Mouse (Mus musculus) hindbrain, embryonic 11.5 days (tissue): ENCODE measurements around the gene Gabbr1. TPM values are rescaled to one million over a fixed set of nuclear protein-coding genes. Genes with fewer than 3 reads are reported as not detected.

Source experiments
- ATAC-seq: fragments of 200-750 bp; cut with Nextera tagmentation; 2 replicates; pipeline ENCODE4 v1.8.0; 2017; ENCODE audit warnings: mild to moderate bottlenecking, moderate TSS enrichment, moderate library complexity; ENCODE audit not compliant: low FRiP score
- DNase-seq: peaks from one replicate; pipeline ENCODE4 v3.0.0-alpha.2; 2015; ENCODE audit warnings: low spot score
- H3K27ac ChIP-seq: fragments of 300-500 bp; sonication (generic); 2 replicates; pipeline ENCODE4 v1.5.1; 2014; ENCODE audit warnings: mild to moderate bottlenecking, low read depth, low read length
- H3K27me3 ChIP-seq: fragments of 300-500 bp; sonication (generic); 2 replicates; pipeline ENCODE4 v1.6.1; 2014; ENCODE audit warnings: mild to moderate bottlenecking, low read length, moderate library complexity, mixed read lengths; ENCODE audit not compliant: control insufficient read depth, insufficient read depth
- H3K36me3 ChIP-seq: fragments of 300-500 bp; sonication (generic); 2 replicates; pipeline ENCODE4 v1.6.1; 2014; ENCODE audit warnings: mild to moderate bottlenecking, low read length, moderate library complexity, mixed read lengths; ENCODE audit not compliant: control insufficient read depth, insufficient read depth
- H3K4me1 ChIP-seq: fragments of 300-500 bp; sonication (generic); replicated peaks from 2 replicates; pipeline ENCODE4 v1.6.1; 2014; ENCODE audit warnings: low read length, mixed read lengths; ENCODE audit not compliant: control insufficient read depth, insufficient read depth
- H3K4me2 ChIP-seq: fragments of 300-500 bp; sonication (generic); replicated peaks from 2 replicates; pipeline ENCODE4 v1.6.1; 2014; ENCODE audit warnings: mild to moderate bottlenecking, low read depth, low read length
- H3K4me3 ChIP-seq: fragments of 300-500 bp; sonication (generic); 2 replicates; pipeline ENCODE4 v1.5.1; 2014; ENCODE audit warnings: low read depth, low read length
- H3K9ac ChIP-seq: fragments of 300-500 bp; sonication (generic); 2 replicates; pipeline ENCODE4 v1.6.1; 2014; ENCODE audit warnings: low read depth, low read length
- H3K9me3 ChIP-seq: fragments of 300-500 bp; sonication (generic); 2 replicates; pipeline ENCODE4 v1.6.1; 2016; ENCODE audit warnings: low read length; ENCODE audit not compliant: control insufficient read depth
- WGBS: fragments of 180-500 bp; shearing (Covaris S2); extraction: QIAGEN DNeasy Blood & Tissue Kit; methylation state at CpG from one replicate; pipeline ENCODE4 v1.1.7; 2014; 5-methylcytosine and 5-hydroxymethylcytosine counted together
- polyA plus RNA-seq: library from polyadenylated mRNA; unstranded; fragments of >200 nt; fragmentation: Nextera tagmentation; extraction: Ambion mirVana; gene quantifications from 2 replicates; pipeline ENCODE4 v1.2.1, GENCODE M21; 2014

The Gabbr1 gene
- polyA plus RNA-seq, 1 experiment from 2014 or later = 24.8 TPM

GRCm38 (mm10) chr17:37027486-37027885 lies 18.3 kb upstream of the Gabbr1 start:
- ATAC-seq (no peak), DNase-seq (no peak)
- Histone ChIP-seq H3K4me1 (no peaks in the 10 kb centered on the region), H3K9me3 (no peaks in the 10 kb centered on the region), H3K27ac (no peak overlapping the region), H3K4me2 (no peak overlapping the region), H3K27me3 (no peaks in the 10 kb centered on the region), H3K36me3 (no peaks in the 10 kb centered on the region), H3K9ac (no peak overlapping the region), H3K4me3 (no peak overlapping the region)
- 97% methylated on average over 4 of the region's 4 CpGs for WGBS

DNA sequence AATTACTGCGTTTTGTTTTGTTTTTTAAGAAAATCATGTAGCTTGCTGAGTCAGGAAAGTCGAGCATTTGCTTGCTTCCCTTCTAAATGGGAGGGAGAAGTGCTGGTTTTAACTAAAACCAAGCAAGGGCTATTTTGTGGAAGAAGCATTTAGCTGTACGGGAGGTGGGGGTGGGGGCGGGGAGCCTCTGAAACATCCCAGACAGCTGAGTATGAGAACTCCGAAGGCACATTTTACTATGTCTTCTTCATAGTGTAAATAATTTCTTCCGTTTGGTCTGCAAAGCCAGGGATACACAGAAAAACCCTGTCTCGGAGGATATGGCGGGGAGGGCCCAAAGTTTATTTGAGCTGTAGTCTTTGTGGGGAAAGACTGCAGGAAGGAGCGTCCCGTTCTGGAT lies 17.6 kb upstream of the Gabbr1 start:
- WGBS = 4% methylated on average over 10 of the region's 10 CpGs
- peak overlapping the region; percentile 40 for H3K4me2 ChIP-seq
- H3K9me3 ChIP-seq = no peaks in the 10 kb centered on the region
- DNase-seq (no peak), ATAC-seq (peak; percentile 39)
- peak overlapping the region; percentile 22; the same call in 1 of the 2 replicates for H3K4me3 ChIP-seq
- no peaks in the 10 kb centered on the region for H3K27me3 ChIP-seq
- H3K36me3 ChIP-seq = no peaks in the 10 kb centered on the region
- H3K27ac ChIP-seq = peak overlapping the region; percentile 92
- peak overlapping the region; percentile 47; the same call in 1 of the 2 replicates for H3K9ac ChIP-seq
- no peaks in the 10 kb centered on the region for H3K4me1 ChIP-seq

DNA sequence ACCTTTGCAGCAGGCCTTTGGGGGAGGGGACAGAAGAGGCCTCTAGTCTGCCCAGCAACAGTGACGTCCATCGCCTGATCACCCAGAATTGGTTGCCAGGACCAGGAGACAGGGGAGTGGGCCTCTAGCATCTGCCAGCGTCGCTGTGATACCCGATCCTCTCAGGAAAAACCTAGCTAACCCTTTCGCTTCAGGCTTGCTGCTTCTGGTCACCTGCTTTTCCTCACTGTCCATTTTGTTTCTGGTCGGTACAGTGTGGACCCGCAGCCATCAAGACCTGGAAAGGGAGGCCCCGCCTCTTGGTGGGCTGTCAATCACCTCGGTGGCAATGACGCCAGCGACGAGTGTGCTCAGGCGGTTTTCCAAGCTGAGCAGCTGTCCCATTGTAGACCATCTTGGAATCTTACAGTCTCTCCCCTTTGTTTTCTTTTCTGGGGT lies 17.1 kb upstream of the Gabbr1 start:
- peak; percentile 98 for DNase-seq
- Histone ChIP-seq H3K9ac (peak overlapping the region; percentile 53), H3K27me3 (no peaks in the 10 kb centered on the region), H3K4me2 (peak overlapping the region; percentile 40), H3K4me1 (no peaks in the 10 kb centered on the region), H3K9me3 (no peaks in the 10 kb centered on the region), H3K36me3 (no peaks in the 10 kb centered on the region), H3K27ac (peak overlapping the region; percentile 92), H3K4me3 (peak overlapping the region; percentile 22; the same call in 1 of the 2 replicates)
- WGBS = under 1% methylated on average over 14 of the region's 14 CpGs
- ATAC-seq = peak; percentile 99

GRCm38 (mm10) chr17:37029162-37029561 lies 16.6 kb upstream of the Gabbr1 start:
- Histone ChIP-seq H3K27ac (peak overlapping the region; percentile 92), H3K4me1 (no peaks in the 10 kb centered on the region), H3K9ac (peak overlapping the region; percentile 53), H3K4me2 (peak overlapping the region; percentile 40), H3K36me3 (no peaks in the 10 kb centered on the region), H3K4me3 (peak overlapping the region; percentile 22; the same call in 1 of the 2 replicates), H3K9me3 (no peaks in the 10 kb centered on the region), H3K27me3 (no peaks in the 10 kb centered on the region)
- ATAC-seq (peak; percentile 26; the same call in 1 of the 2 replicates), DNase-seq (no peak)
- 71% methylated on average over 7 of the region's 8 CpGs for WGBS

- Histone ChIP-seq H3K36me3 (no peaks in the 10 kb centered on the region), H3K4me2 (no peak overlapping the region), H3K27ac (no peak overlapping the region), H3K4me1 (no peaks in the 10 kb centered on the region), H3K4me3 (no peak overlapping the region), H3K9ac (no peak overlapping the region), H3K9me3 (no peaks in the 10 kb centered on the region), H3K27me3 (no peaks in the 10 kb centered on the region)
- DNase-seq (no peak), ATAC-seq (no peak)
- 79% methylated on average over 2 of the region's 2 CpGs for whole genome bisulfite sequencing
Measured at GRCm38 (mm10) chr17:37039127-37039894, 6.5 kb upstream of the Gabbr1 start.

GRCm38 (mm10) chr17:37044651-37045244 lies 1.0 kb upstream of the Gabbr1 start:
- DNase-seq (no peak), ATAC-seq (no peak)
- Histone ChIP-seq H3K4me1 (peaks cover 3% of the 10 kb centered on the region), H3K27ac (peak overlapping the region; percentile 85), H3K9me3 (no peaks in the 10 kb centered on the region), H3K36me3 (no peaks in the 10 kb centered on the region), H3K9ac (peak overlapping the region; percentile 81), H3K4me2 (peak overlapping the region; percentile 86), H3K4me3 (peak overlapping the region; percentile 80), H3K27me3 (peaks cover 4% of the 10 kb centered on the region)
- 83% methylated on average over 7 of the region's 7 CpGs for WGBS

DNA sequence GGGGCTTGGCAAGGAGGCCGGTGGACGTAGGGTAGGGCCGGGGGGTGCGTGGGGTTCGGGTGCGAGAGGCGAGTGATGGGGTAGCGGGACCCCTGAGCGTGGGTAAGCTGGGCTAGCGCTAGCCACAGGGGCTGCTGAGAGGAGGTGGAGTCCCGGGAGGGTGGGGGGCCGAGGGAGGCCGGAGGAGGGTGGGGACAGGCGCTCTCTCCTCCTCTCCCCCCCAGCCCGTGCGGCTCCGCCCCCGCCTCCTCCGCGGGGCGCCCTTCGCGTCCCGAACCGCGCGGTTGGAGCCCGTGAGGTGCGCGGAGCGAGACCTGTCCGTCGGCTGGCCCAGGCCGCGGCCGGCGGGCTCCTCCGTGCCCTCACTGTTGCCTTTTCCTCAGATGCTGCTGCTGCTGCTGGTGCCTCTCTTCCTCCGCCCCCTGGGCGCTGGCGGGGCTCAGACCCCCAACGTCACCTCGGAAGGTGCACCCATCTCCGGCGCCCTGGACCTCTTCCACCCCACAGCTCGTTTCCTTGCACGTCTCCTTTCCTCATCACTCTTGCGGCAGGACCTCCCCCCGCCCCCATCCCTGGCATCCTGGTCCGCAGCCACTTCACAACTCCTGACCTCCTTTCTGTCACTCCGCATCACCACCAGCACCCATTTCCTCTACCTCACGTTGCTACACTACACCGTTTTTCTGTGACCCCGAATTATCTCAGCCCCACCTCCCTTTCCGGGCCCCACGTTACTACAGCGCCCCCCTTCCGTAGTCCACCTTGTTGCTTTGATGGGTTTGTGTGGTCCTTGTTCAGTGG lies 746 bp downstream of the Gabbr1 start:
- Histone ChIP-seq H3K27ac (peak overlapping the region; percentile 85), H3K4me3 (peak overlapping the region; percentile 80), H3K27me3 (peaks cover 4% of the 10 kb centered on the region), H3K36me3 (no peaks in the 10 kb centered on the region), H3K4me1 (peaks cover 3% of the 10 kb centered on the region), H3K9ac (peak overlapping the region; percentile 81), H3K9me3 (no peaks in the 10 kb centered on the region), H3K4me2 (peak overlapping the region; percentile 86)
- DNase-seq (no peak), ATAC-seq (peak; percentile 58)
- WGBS = under 1% methylated on average over 21 of the region's 58 CpGs

DNA sequence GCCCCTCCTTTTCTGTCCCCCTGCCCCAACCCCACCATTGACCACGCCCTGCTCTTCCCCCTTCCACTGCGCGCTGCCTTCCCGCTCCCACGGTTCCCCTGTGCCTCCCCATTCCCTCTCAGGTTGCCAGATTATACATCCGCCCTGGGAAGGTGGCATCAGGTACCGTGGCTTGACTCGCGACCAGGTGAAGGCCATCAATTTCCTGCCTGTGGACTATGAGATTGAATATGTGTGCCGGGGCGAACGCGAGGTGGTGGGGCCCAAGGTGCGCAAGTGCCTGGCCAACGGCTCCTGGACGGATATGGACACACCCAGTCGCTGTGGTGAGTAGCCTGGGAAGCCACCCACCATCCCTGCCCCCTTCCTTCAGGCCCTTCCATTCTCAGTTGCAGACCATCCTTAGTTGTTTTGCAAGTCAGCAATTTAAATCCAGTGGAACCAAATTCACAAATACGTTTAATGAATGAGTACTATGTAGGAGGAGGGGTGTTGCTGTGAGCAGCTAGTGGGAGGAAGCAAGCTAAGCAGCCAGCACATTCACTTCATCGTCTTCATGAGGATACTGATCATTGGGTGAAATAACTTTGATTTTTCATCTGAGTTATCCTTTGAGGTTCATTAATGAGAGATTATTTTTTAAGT lies 1.7 kb downstream of the Gabbr1 start:
- DNase-seq (no peak), ATAC-seq (no peak)
- 13% methylated on average over 19 of the region's 19 CpGs for WGBS
- peaks cover 3% of the 10 kb centered on the region for H3K4me1 ChIP-seq
- peak overlapping the region; percentile 80 for H3K4me3 ChIP-seq
- H3K9me3 ChIP-seq = no peaks in the 10 kb centered on the region
- peak overlapping the region; percentile 86 for H3K4me2 ChIP-seq
- H3K9ac ChIP-seq = peak overlapping the region; percentile 81
- H3K27me3 ChIP-seq = peaks cover 4% of the 10 kb centered on the region
- H3K36me3 ChIP-seq = no peaks in the 10 kb centered on the region
- peak overlapping the region; percentile 85; the same call in 1 of the 2 replicates for H3K27ac ChIP-seq
